Mouse (Mus musculus) MEL (cell line): ENCODE measurements at regions not wholly inside any gene's neighbourhood (a gene's known extent, or its start where the extent isn't known, plus 50 kb on each side); places are given as distances from the start of the nearest gene placed in this dataset.

ENCODE experiments used
- DNase-seq: peaks from one replicate; pipeline ENCODE4 v3.0.0; 2011; ENCODE audit warnings: low read depth, low spot score
- H3K27ac ChIP-seq: 2 replicates; pipeline ENCODE4 v1.5.1; 2012; ENCODE audit warnings: low read depth, mild to moderate bottlenecking, control low read depth, low read length, moderate library complexity; ENCODE audit not compliant: control insufficient read depth
- H3K27me3 ChIP-seq, 2 experiments: fragments of 150-350 bp in 1 of 2; sonication (generic) in 1 of 2; 2 replicates each; pipeline ENCODE4 v1.6.1; 2012; ENCODE audit warnings: low read length in 2 of 2, mild to moderate bottlenecking in 2 of 2, improper control_type of control experiment in 1 of 2, moderate library complexity in 1 of 2; ENCODE audit not compliant: insufficient read depth in 2 of 2, control insufficient read depth in 1 of 2
- H3K36me3 ChIP-seq, 2 experiments: 2 replicates each; pipeline ENCODE4 v1.6.1; 2012 to 2014; ENCODE audit warnings: low read length in 2 of 2, improper control_type of control experiment in 1 of 2, inconsistent platforms in 1 of 2, mild to moderate bottlenecking in 1 of 2; ENCODE audit not compliant: insufficient read depth in 2 of 2, control insufficient read depth in 1 of 2
- H3K4me1 ChIP-seq, 2 experiments: fragments of 150-350 bp in 1 of 2; sonication (generic) in 1 of 2; 2 replicates each; pipeline ENCODE4 v1.6.1; 2012; ENCODE audit warnings: low read length in 2 of 2, improper control_type of control experiment in 1 of 2, mild to moderate bottlenecking in 1 of 2; ENCODE audit not compliant: insufficient read depth in 2 of 2, control insufficient read depth in 1 of 2
- H3K4me3 ChIP-seq, 2 experiments: fragments of 150-350 bp in 1 of 2; sonication (generic) in 1 of 2; 2 replicates each; pipeline ENCODE4 v1.5.1; 2012; ENCODE audit warnings: low read depth in 2 of 2, low read length in 2 of 2, mild to moderate bottlenecking in 2 of 2, moderate library complexity in 2 of 2, control low read depth in 1 of 2, improper control_type of control experiment in 1 of 2; ENCODE audit not compliant: control insufficient read depth in 1 of 2, insufficient read depth in 1 of 2
- H3K79me2 ChIP-seq: 2 replicates; pipeline ENCODE4 v1.6.1; 2012; ENCODE audit warnings: mild to moderate bottlenecking, low read length, moderate library complexity; ENCODE audit not compliant: control insufficient read depth, poor library complexity, insufficient read depth
- H3K9ac ChIP-seq: 2 replicates; pipeline ENCODE4 v1.6.1; 2012; ENCODE audit warnings: low read depth, mild to moderate bottlenecking, control low read depth, low read length, moderate library complexity; ENCODE audit not compliant: control insufficient read depth, poor library complexity, severe bottlenecking
- H3K9me3 ChIP-seq: fragments of 150-350 bp; sonication (generic); replicated peaks from 2 replicates; pipeline ENCODE4 v1.6.1; 2012; ENCODE audit warnings: mild to moderate bottlenecking, low read length, improper control_type of control experiment, moderate library complexity; ENCODE audit not compliant: insufficient read depth
- BHLHE40 ChIP-seq: IDR thresholded peaks from 2 replicates; pipeline ENCODE4 v1.6.1; 2012; ENCODE audit warnings: low read depth, mild to moderate bottlenecking, inconsistent platforms, low read length, improper control_type of control experiment, borderline replicate concordance
- CHD1 ChIP-seq: IDR thresholded peaks from 2 replicates; pipeline ENCODE4 v1.6.1; 2012; ENCODE audit warnings: low read depth, mild to moderate bottlenecking, inconsistent platforms, low read length, improper control_type of control experiment
- CHD2 ChIP-seq: IDR thresholded peaks from 2 replicates; pipeline ENCODE4 v1.6.1; 2011; ENCODE audit warnings: low read length, improper control_type of control experiment
- CTCF ChIP-seq, 3 experiments: IDR thresholded peaks in 2 of 3; conservative IDR thresholded peaks in 1 of 3; 2 replicates each; pipeline ENCODE4 v1.5.1; 2011 to 2012; ENCODE audit warnings: low read length in 3 of 3, low read depth in 2 of 3, mild to moderate bottlenecking in 2 of 3, improper control_type of control experiment in 1 of 3, inconsistent platforms in 1 of 3, mixed read lengths in 1 of 3, moderate library complexity in 1 of 3; ENCODE audit not compliant: control insufficient read depth in 1 of 3, insufficient read depth in 1 of 3, poor library complexity in 1 of 3, severe bottlenecking in 1 of 3
- E2F4 ChIP-seq: IDR thresholded peaks from 2 replicates; pipeline ENCODE4 v1.6.1; 2011; ENCODE audit warnings: low read depth, low read length, improper control_type of control experiment, borderline replicate concordance
- ELF1 ChIP-seq: IDR thresholded peaks from 2 replicates; pipeline ENCODE4 v1.6.1; 2014; ENCODE audit warnings: low read depth, mild to moderate bottlenecking, inconsistent platforms, low read length, improper control_type of control experiment, moderate library complexity
- EP300 ChIP-seq, 2 experiments: IDR thresholded peaks; 2 replicates each; pipeline ENCODE4 v1.6.1; 2011; ENCODE audit warnings: improper control_type of control experiment in 2 of 2, low read length in 2 of 2, low read depth in 1 of 2, mild to moderate bottlenecking in 1 of 2
- ETS1 ChIP-seq: IDR thresholded peaks from 2 replicates; pipeline ENCODE4 v1.6.1; 2012; ENCODE audit warnings: low read depth, mild to moderate bottlenecking, inconsistent platforms, low read length, improper control_type of control experiment, moderate library complexity
- GABPA ChIP-seq: IDR thresholded peaks from 2 replicates; pipeline ENCODE4 v1.6.1; 2012; ENCODE audit warnings: low read depth, mild to moderate bottlenecking, inconsistent platforms, low read length, improper control_type of control experiment, moderate library complexity
- KAT2A ChIP-seq: conservative IDR thresholded peaks from 2 replicates; pipeline ENCODE4 v1.6.1; 2012; ENCODE audit warnings: low read depth, low read length, improper control_type of control experiment, inconsistent platforms
- MAFK ChIP-seq: IDR thresholded peaks from 2 replicates; pipeline ENCODE4 v1.6.1; 2011; ENCODE audit warnings: low read depth, mild to moderate bottlenecking, low read length, improper control_type of control experiment, borderline replicate concordance
- MAX ChIP-seq: IDR thresholded peaks from 2 replicates; pipeline ENCODE4 v1.6.1; 2011; ENCODE audit warnings: low read length, improper control_type of control experiment
- MYB ChIP-seq: IDR thresholded peaks from 2 replicates; pipeline ENCODE4 v1.6.1; 2011; ENCODE audit warnings: mild to moderate bottlenecking, low read depth, low read length, improper control_type of control experiment
- MYC ChIP-seq: IDR thresholded peaks from 2 replicates; pipeline ENCODE4 v1.6.1; 2011; ENCODE audit warnings: low read depth, mild to moderate bottlenecking, low read length, improper control_type of control experiment, moderate library complexity
- POLR2A ChIP-seq, 2 experiments: IDR thresholded peaks; 2 replicates each; pipeline ENCODE4 v1.6.1; 2011 to 2012; ENCODE audit warnings: low read length in 2 of 2, mild to moderate bottlenecking in 2 of 2, control low read depth in 1 of 2, improper control_type of control experiment in 1 of 2, low read depth in 1 of 2, moderate library complexity in 1 of 2; ENCODE audit not compliant: control insufficient read depth in 1 of 2, insufficient read depth in 1 of 2, poor library complexity in 1 of 2
- POLR2AphosphoS5 ChIP-seq: IDR thresholded peaks from 2 replicates; pipeline ENCODE4 v1.6.1; 2012; ENCODE audit warnings: low read depth, borderline replicate concordance, mild to moderate bottlenecking, inconsistent platforms, low read length, moderate library complexity, mixed read lengths
- RCOR1 ChIP-seq: IDR thresholded peaks from 2 replicates; pipeline ENCODE4 v1.6.1; 2012; ENCODE audit warnings: low read depth, mild to moderate bottlenecking, inconsistent platforms, low read length, improper control_type of control experiment
- TAL1 ChIP-seq: IDR thresholded peaks from 2 replicates; pipeline ENCODE4 v1.6.1; 2012; ENCODE audit warnings: mild to moderate bottlenecking, inconsistent platforms, low read length, moderate library complexity, mixed read lengths
- TBP ChIP-seq: IDR thresholded peaks from 2 replicates; pipeline ENCODE4 v1.8.0; 2011; ENCODE audit warnings: low read depth, low read length, improper control_type of control experiment
- USF1 ChIP-seq: IDR thresholded peaks from 2 replicates; pipeline ENCODE4 v1.6.1; 2014; ENCODE audit warnings: low read depth, mild to moderate bottlenecking, inconsistent platforms, low read length, improper control_type of control experiment, moderate library complexity
- USF2 ChIP-seq, 2 experiments: IDR thresholded peaks; 2 replicates each; pipeline ENCODE4 v1.6.1; 2011 to 2012; ENCODE audit warnings: improper control_type of control experiment in 2 of 2, low read length in 2 of 2, borderline replicate concordance in 1 of 2, inconsistent platforms in 1 of 2, low read depth in 1 of 2, mild to moderate bottlenecking in 1 of 2; ENCODE audit not compliant: insufficient read depth in 1 of 2
- ZKSCAN1 ChIP-seq: IDR thresholded peaks from 2 replicates; pipeline ENCODE4 v1.6.1; 2012; ENCODE audit warnings: low read depth, mild to moderate bottlenecking, inconsistent platforms, low read length, improper control_type of control experiment, moderate library complexity
- ZNF384 ChIP-seq: IDR thresholded peaks from 2 replicates; pipeline ENCODE4 v1.6.1; 2012; ENCODE audit warnings: low read depth, mild to moderate bottlenecking, inconsistent platforms, low read length, improper control_type of control experiment

GRCm38 (mm10) chrX:11713423-11713822 is 385.8 kb downstream of the H2al1j start:
- no peaks in the 10 kb centered on the region for H3K36me3 ChIP-seq
- H3K9me3 ChIP-seq = no peaks in the 10 kb centered on the region
- no peaks in the 10 kb centered on the region for H3K4me1 ChIP-seq
- no peaks in the 10 kb centered on the region for H3K79me2 ChIP-seq
- H3K27ac ChIP-seq = no peak overlapping the region
- H3K4me3 ChIP-seq = no peak overlapping the region
- no peak overlapping the region for H3K9ac ChIP-seq
- DNase-seq = no peak
- H3K27me3 ChIP-seq = 0 out of 4 replicates have a peak, but pooled peaks cover 0 to 1% of the 10 kb centered on the region in 2 experiments
- no peak for TF ChIP-seq GABPA
- no peak for TF ChIP-seq MAX
- no peak for TF ChIP-seq ZKSCAN1
- TF ChIP-seq TBP = no peak
- TF ChIP-seq RCOR1 = no peak
- no peak for TF ChIP-seq CHD2
- no peak for TF ChIP-seq POLR2A (IDR thresholded peaks at IDR 0.05; ENCODE audit: control insufficient read depth in 1 of 2, insufficient read depth in 1 of 2, low read depth in 1 of 2, low read length in 2 of 2, poor library complexity in 1 of 2)
- no peak for TF ChIP-seq MYC
- no peak for TF ChIP-seq CHD1
- TF ChIP-seq KAT2A = no peak
- no peak for TF ChIP-seq BHLHE40
- no peak for TF ChIP-seq CTCF (IDR thresholded peaks at IDR 0.05 in 2 of 3, conservative IDR thresholded peaks at IDR 0.05 in 1 of 3; ENCODE audit: control insufficient read depth in 1 of 3, insufficient read depth in 1 of 3, low read depth in 2 of 3, low read length in 3 of 3, poor library complexity in 1 of 3, severe bottlenecking in 1 of 3)
- no peak for TF ChIP-seq MAFK

GRCm38 (mm10) chrX:11716773-11717172 is 389.2 kb downstream of the H2al1j start:
- Histone ChIP-seq H3K79me2 (no peaks in the 10 kb centered on the region), H3K27ac (no peak overlapping the region), H3K36me3 (no peaks in the 10 kb centered on the region), H3K4me3 (no peak overlapping the region), H3K27me3 (0 out of 4 replicates have a peak, but pooled peaks cover 0 to 1% of the 10 kb centered on the region in 2 experiments), H3K9ac (no peak overlapping the region), H3K4me1 (no peaks in the 10 kb centered on the region), H3K9me3 (no peaks in the 10 kb centered on the region)
- no peak for DNase-seq
- TF ChIP-seq MAFK = no peak
- TF ChIP-seq EP300 (IDR thresholded peaks at IDR 0.05; ENCODE audit: low read depth in 1 of 2, low read length in 2 of 2) = no peak
- TF ChIP-seq ZNF384 = no peak
- TF ChIP-seq MYB = no peak
- no peak for TF ChIP-seq CHD2
- no peak for TF ChIP-seq E2F4
- TF ChIP-seq, all 39 proteins: peak for 0

GRCm38 (mm10) chrX:11718778-11719177 is 391.2 kb downstream of the H2al1j start:
- H3K27me3 ChIP-seq = 0 out of 4 replicates have a peak, but pooled peaks cover 0 to 1% of the 10 kb centered on the region in 2 experiments
- no peak for TF ChIP-seq CHD2
- TF ChIP-seq USF2 (IDR thresholded peaks at IDR 0.05; ENCODE audit: borderline replicate concordance in 1 of 2, insufficient read depth in 1 of 2, low read depth in 1 of 2, low read length in 2 of 2) = no peak
- no peak for TF ChIP-seq USF1
- no peak for TF ChIP-seq TAL1
- no peak for TF ChIP-seq POLR2AphosphoS5
- TF ChIP-seq ELF1 = no peak
- TF ChIP-seq ETS1 = no peak
- no peaks in the 10 kb centered on the region for H3K4me1 ChIP-seq
- H3K9ac ChIP-seq = no peak overlapping the region
- no peak for DNase-seq
- H3K9me3 ChIP-seq = no peaks in the 10 kb centered on the region
- H3K27ac ChIP-seq = no peak overlapping the region
- H3K79me2 ChIP-seq = no peaks in the 10 kb centered on the region
- H3K4me3 ChIP-seq = no peak overlapping the region
- H3K36me3 ChIP-seq = no peaks in the 10 kb centered on the region
